Mouse (Mus musculus): ENCODE measurements around the gene Hcar2. TPM values are rescaled to one million over a fixed set of nuclear protein-coding genes. Genes with fewer than 3 reads are reported as not detected.

Hcar2 gene
- total and polyA plus RNA-seq, 3 experiments, result not detected

DNA sequence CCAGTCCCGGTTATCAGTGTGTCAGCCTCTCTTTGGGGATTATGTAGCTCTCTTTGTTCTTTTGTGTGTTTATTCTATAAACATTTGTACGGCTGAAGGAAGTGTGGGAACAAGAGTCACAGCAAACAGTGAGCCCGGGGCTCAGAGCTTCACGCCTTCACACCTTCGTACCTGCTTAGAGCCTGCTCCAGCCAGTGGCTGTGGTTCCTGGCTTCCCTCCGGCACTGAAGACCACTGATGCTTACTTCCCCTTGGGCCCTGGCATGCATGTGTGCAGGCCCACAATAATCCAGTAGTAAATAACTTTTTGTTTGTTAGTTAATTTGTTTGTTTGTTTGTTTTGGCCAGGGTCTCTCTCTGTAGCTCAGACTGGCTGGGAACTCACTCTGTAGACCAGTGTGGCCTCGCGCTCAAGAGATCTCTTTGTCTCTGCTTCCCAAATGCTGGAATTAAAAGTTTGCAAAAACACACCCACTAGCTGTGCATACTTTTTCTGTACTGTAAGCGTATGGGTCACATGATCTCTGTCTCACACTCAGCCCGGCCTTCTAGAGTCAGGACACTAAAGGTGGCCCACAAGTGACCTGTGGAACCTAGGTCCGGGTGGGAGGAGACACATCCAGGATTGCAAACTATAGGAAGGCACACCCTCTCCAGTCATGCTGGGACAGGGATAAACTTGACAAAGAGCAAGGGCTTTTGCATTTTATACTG is 22.9 kb downstream of the Hcar2 start:
- H3K36me3 ChIP-seq (ENCODE audit: control insufficient read depth in 1 of 2, insufficient read depth in 2 of 2, low read length in 2 of 2), result no peaks in the 10 kb centered on the region
- no peak overlapping the region for H3K4me3 ChIP-seq (ENCODE audit: control insufficient read depth in 1 of 2, insufficient read depth in 1 of 2, low read depth in 2 of 2, low read length in 2 of 2)
- no peaks in the 10 kb centered on the region for H3K79me2 ChIP-seq (ENCODE audit: control insufficient read depth, insufficient read depth, low read length, poor library complexity)
- H3K9ac ChIP-seq (ENCODE audit: control insufficient read depth, low read depth, low read length, poor library complexity, severe bottlenecking), result no peak overlapping the region
- H3K27me3 ChIP-seq (ENCODE audit: control insufficient read depth in 1 of 2, insufficient read depth in 2 of 2, low read length in 2 of 2), result peaks cover 0 to 1% of the 10 kb centered on the region in 2 experiments; a peak in 1 of 4 replicates
- H3K27ac ChIP-seq (ENCODE audit: control insufficient read depth, low read depth, low read length), result no peak overlapping the region
- no peak for DNase-seq (ENCODE audit: low read depth, low spot score)
- H3K9me3 ChIP-seq (replicated peaks; ENCODE audit: insufficient read depth, low read length), result no peaks in the 10 kb centered on the region
- peaks cover 0 to 4% of the 10 kb centered on the region in 2 experiments; a peak in 1 of 4 replicates for H3K4me1 ChIP-seq (ENCODE audit: control insufficient read depth in 1 of 2, insufficient read depth in 2 of 2, low read length in 2 of 2)
- TF ChIP-seq SIN3A (IDR thresholded peaks at IDR 0.05; ENCODE audit: low read length), result no peak
- no peak for TF ChIP-seq NELFE (IDR thresholded peaks at IDR 0.05; ENCODE audit: low read depth, low read length)
- TF ChIP-seq CHD2 (IDR thresholded peaks at IDR 0.05; ENCODE audit: low read length), result no peak

GRCm38 (mm10) chr5:123837371-123837770 is 27.9 kb downstream of the Hcar2 start:
- Histone ChIP-seq H3K27me3 (ENCODE audit: control insufficient read depth in 1 of 2, insufficient read depth in 2 of 2, low read length in 2 of 2) (no peaks in the 10 kb centered on the region; a peak in 1 of 4 replicates), H3K4me3 (ENCODE audit: control insufficient read depth in 1 of 2, insufficient read depth in 1 of 2, low read depth in 2 of 2, low read length in 2 of 2) (no peak overlapping the region), H3K79me2 (ENCODE audit: control insufficient read depth, insufficient read depth, low read length, poor library complexity) (no peaks in the 10 kb centered on the region), H3K9me3 (replicated peaks; ENCODE audit: insufficient read depth, low read length) (no peaks in the 10 kb centered on the region), H3K36me3 (ENCODE audit: control insufficient read depth in 1 of 2, insufficient read depth in 2 of 2, low read length in 2 of 2) (no peaks in the 10 kb centered on the region), H3K4me1 (ENCODE audit: control insufficient read depth in 1 of 2, insufficient read depth in 2 of 2, low read length in 2 of 2) (no peaks in the 10 kb centered on the region; a peak in 1 of 4 replicates), H3K27ac (ENCODE audit: control insufficient read depth, low read depth, low read length) (no peak overlapping the region), H3K9ac (ENCODE audit: control insufficient read depth, low read depth, low read length, poor library complexity, severe bottlenecking) (no peak overlapping the region)
- TF ChIP-seq USF1 (IDR thresholded peaks at IDR 0.05; ENCODE audit: low read depth, low read length) (no peak), EP300 (IDR thresholded peaks at IDR 0.05; ENCODE audit: low read depth in 1 of 2, low read length in 2 of 2) (no peak), MYB (IDR thresholded peaks at IDR 0.05; ENCODE audit: low read depth, low read length) (no peak), GATA1 (IDR thresholded peaks at IDR 0.05; ENCODE audit: low read depth, low read length) (no peak), RAD21 (IDR thresholded peaks at IDR 0.05; ENCODE audit: low read depth, low read length) (no peak), ELF1 (IDR thresholded peaks at IDR 0.05; ENCODE audit: low read depth, low read length) (no peak)
- DNase-seq (ENCODE audit: low read depth, low spot score), result no peak

DNA sequence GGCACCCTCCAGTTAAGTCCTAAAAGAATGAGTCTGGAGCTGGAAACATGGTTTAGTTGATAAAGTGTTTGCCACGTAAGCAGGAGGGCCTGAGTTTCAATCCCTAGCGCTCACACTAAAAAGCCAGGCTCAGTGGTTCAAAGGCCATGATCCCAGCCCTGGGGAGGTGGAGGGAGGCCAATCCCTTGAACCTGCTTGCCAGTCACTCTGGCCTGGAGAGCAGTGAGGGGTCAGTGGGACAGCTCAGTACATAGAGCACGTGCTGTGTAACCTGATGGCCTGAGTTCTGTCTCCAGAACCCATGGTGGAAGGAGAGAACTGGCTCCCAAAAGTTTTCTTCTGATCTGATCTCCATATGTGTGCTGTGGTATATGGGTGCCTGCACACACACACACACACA is 30.5 kb downstream of the Hcar2 start:
- Histone ChIP-seq H3K27me3 (ENCODE audit: control insufficient read depth in 1 of 2, insufficient read depth in 2 of 2, low read length in 2 of 2) (no peaks in the 10 kb centered on the region; a peak in 1 of 4 replicates), H3K9ac (ENCODE audit: control insufficient read depth, low read depth, low read length, poor library complexity, severe bottlenecking) (no peak overlapping the region), H3K79me2 (ENCODE audit: control insufficient read depth, insufficient read depth, low read length, poor library complexity) (no peaks in the 10 kb centered on the region), H3K4me1 (ENCODE audit: control insufficient read depth in 1 of 2, insufficient read depth in 2 of 2, low read length in 2 of 2) (no peaks in the 10 kb centered on the region), H3K36me3 (ENCODE audit: control insufficient read depth in 1 of 2, insufficient read depth in 2 of 2, low read length in 2 of 2) (no peaks in the 10 kb centered on the region), H3K9me3 (replicated peaks; ENCODE audit: insufficient read depth, low read length) (no peaks in the 10 kb centered on the region), H3K4me3 (ENCODE audit: control insufficient read depth in 1 of 2, insufficient read depth in 1 of 2, low read depth in 2 of 2, low read length in 2 of 2) (no peak overlapping the region), H3K27ac (ENCODE audit: control insufficient read depth, low read depth, low read length) (no peak overlapping the region)
- no peak for DNase-seq (ENCODE audit: low read depth, low spot score)
- TF ChIP-seq USF1 (IDR thresholded peaks at IDR 0.05; ENCODE audit: low read depth, low read length) (no peak), ZMIZ1 (IDR thresholded peaks at IDR 0.05; ENCODE audit: low read depth, low read length) (no peak), SMC3 (IDR thresholded peaks at IDR 0.05; ENCODE audit: low read depth, low read length) (no peak), BHLHE40 (IDR thresholded peaks at IDR 0.05; ENCODE audit: borderline replicate concordance, low read depth, low read length) (no peak), SIN3A (IDR thresholded peaks at IDR 0.05; ENCODE audit: low read length) (no peak)

Data from MEL (cell line).